Mouse (Mus musculus): ENCODE results near the gene 1700031F05Rik. TPM values are rescaled to one million over a fixed set of nuclear protein-coding genes. Genes with fewer than 3 reads are reported as not detected.
"Not testable (repeated sequence)": the region's sequence is repeated elsewhere in the genome, so short reads cannot be mapped to it uniquely, and the experiment has no call there.

1700031F05Rik gene
- polyA plus RNA-seq (2012; ENCODE audit: insufficient read depth, insufficient read length, missing spikeins): not detected in 2 replicates

GRCm38 (mm10) chrX:102867871-102868270, at the start of gene 1700031F05Rik:
TSS of gene 1700031F05Rik (minus strand) at chrX:102867971.
- H3K4me3 ChIP-seq (ENCODE audit: insufficient read depth, low read depth, low read length): no peak within 1 kb of the TSS
- no peak within 1 kb of the TSS for H3K27ac ChIP-seq (replicated peaks; ENCODE audit: low read depth, low read length)
- H3K4me1 ChIP-seq (ENCODE audit: control insufficient read depth, insufficient read depth, insufficient read length, low read length): no peaks in the 10 kb centered on the region

GRCm38 (mm10) chrX:102914823-102915222, 47.1 kb upstream of the 1700031F05Rik start:
- H3K4me3 ChIP-seq (ENCODE audit: insufficient read depth, low read depth, low read length); H3K27ac ChIP-seq (replicated peaks; ENCODE audit: low read depth, low read length); H3K4me1 ChIP-seq (ENCODE audit: control insufficient read depth, insufficient read depth, insufficient read length, low read length): not testable (repeated sequence)

- H3K4me1 ChIP-seq (ENCODE audit: control insufficient read depth, insufficient read depth, insufficient read length, low read length); H3K27ac ChIP-seq (replicated peaks; ENCODE audit: low read depth, low read length); H3K4me3 ChIP-seq (ENCODE audit: insufficient read depth, low read depth, low read length): not testable (repeated sequence)
Measured at GRCm38 (mm10) chrX:102908587-102908986, 40.8 kb upstream of the 1700031F05Rik start, which contains the start of the genes Dmrtc1a and 1700011M02Rik. TSS of gene Dmrtc1a (minus strand) at chrX:102908687. TSS of gene 1700011M02Rik (plus strand) at chrX:102908905.

GRCm38 (mm10) chrX:102854516-102854915, 13.3 kb downstream of the 1700031F05Rik start, which contains the start of gene Dmrtc1c2:
TSS of gene Dmrtc1c2 (minus strand) at chrX:102854616.
- H3K4me1 ChIP-seq (ENCODE audit: control insufficient read depth, insufficient read depth, insufficient read length, low read length); H3K27ac ChIP-seq (replicated peaks; ENCODE audit: low read depth, low read length); H3K4me3 ChIP-seq (ENCODE audit: insufficient read depth, low read depth, low read length): not testable (repeated sequence)

- Histone ChIP-seq H3K4me3 (ENCODE audit: insufficient read depth, low read depth, low read length) (no peak overlapping the region), H3K27ac (replicated peaks; ENCODE audit: low read depth, low read length) (no peak overlapping the region), H3K4me1 (ENCODE audit: control insufficient read depth, insufficient read depth, insufficient read length, low read length) (no peaks in the 10 kb centered on the region)
Measured at GRCm38 (mm10) chrX:102812311-102812710, 55.5 kb downstream of the 1700031F05Rik start.

Other genes with a start within 250 kb of the 1700031F05Rik start
- gene Phka1, start 223.7 kb downstream of the 1700031F05Rik start, polyA plus RNA-seq (2012; ENCODE audit: insufficient read depth, insufficient read length, missing spikeins): 5.0 and 6.6 TPM in 2 replicates
- gene Gm3880, start 181.0 kb downstream of the 1700031F05Rik start, polyA plus RNA-seq (2012; ENCODE audit: insufficient read depth, insufficient read length, missing spikeins): not detected in 2 replicates
- not detected in 2 replicates for gene Gm9112, start 160.3 kb downstream of the 1700031F05Rik start, polyA plus RNA-seq (2012; ENCODE audit: insufficient read depth, insufficient read length, missing spikeins)
- gene Dmrtc1b, start 160.1 kb downstream of the 1700031F05Rik start, polyA plus RNA-seq (2012; ENCODE audit: insufficient read depth, insufficient read length, missing spikeins): not detected in 2 replicates
- gene Dmrtc1c1, start 65.0 kb downstream of the 1700031F05Rik start, polyA plus RNA-seq (2012; ENCODE audit: insufficient read depth, insufficient read length, missing spikeins): not detected in 2 replicates
- gene Dmrtc1c2, start 13.4 kb downstream of the 1700031F05Rik start, polyA plus RNA-seq (2012; ENCODE audit: insufficient read depth, insufficient read length, missing spikeins): not detected in 2 replicates
- gene Dmrtc1a, start 40.7 kb upstream of the 1700031F05Rik start, polyA plus RNA-seq (2012; ENCODE audit: insufficient read depth, insufficient read length, missing spikeins): 1.5 TPM in 1 of 2 replicates, not detected in the other
- gene 1700011M02Rik, start 40.9 kb upstream of the 1700031F05Rik start, polyA plus RNA-seq (2012; ENCODE audit: insufficient read depth, insufficient read length, missing spikeins): not detected in 2 replicates
- not detected in 2 replicates for gene 1700018G05Rik, start 60.4 kb upstream of the 1700031F05Rik start, polyA plus RNA-seq (2012; ENCODE audit: insufficient read depth, insufficient read length, missing spikeins)

Measured in brown adipose tissue, adult 24 weeks (tissue).